Mouse (Mus musculus): ENCODE measurements around the gene Slc35f3. TPM values are rescaled to one million over a fixed set of nuclear protein-coding genes. Genes with fewer than 3 reads are reported as not detected.

The Slc35f3 gene
- polyA plus RNA-seq, 1 experiment = not detected

- Histone ChIP-seq H3K36me3 (replicated peaks; ENCODE audit: low read length) (no peaks in the 10 kb centered on the region), H3K9me3 (no peaks in the 10 kb centered on the region), H3K27me3 (replicated peaks) (peaks cover 9% of the 10 kb centered on the region), H3K4me1 (peaks cover 7% of the 10 kb centered on the region; the same call in 1 of the 2 replicates), H3K4me3 (replicated peaks) (no peak overlapping the region)
- no peak for TF ChIP-seq GATA1 (IDR thresholded peaks at IDR 0.05; ENCODE audit: borderline replicate concordance, low read length)
- no peak for TF ChIP-seq FLI1 (IDR thresholded peaks at IDR 0.05; ENCODE audit: low read length)
Measured at GRCm38 (mm10) chr8:126273066-126273465, 25.3 kb upstream of the Slc35f3 start.

DNA sequence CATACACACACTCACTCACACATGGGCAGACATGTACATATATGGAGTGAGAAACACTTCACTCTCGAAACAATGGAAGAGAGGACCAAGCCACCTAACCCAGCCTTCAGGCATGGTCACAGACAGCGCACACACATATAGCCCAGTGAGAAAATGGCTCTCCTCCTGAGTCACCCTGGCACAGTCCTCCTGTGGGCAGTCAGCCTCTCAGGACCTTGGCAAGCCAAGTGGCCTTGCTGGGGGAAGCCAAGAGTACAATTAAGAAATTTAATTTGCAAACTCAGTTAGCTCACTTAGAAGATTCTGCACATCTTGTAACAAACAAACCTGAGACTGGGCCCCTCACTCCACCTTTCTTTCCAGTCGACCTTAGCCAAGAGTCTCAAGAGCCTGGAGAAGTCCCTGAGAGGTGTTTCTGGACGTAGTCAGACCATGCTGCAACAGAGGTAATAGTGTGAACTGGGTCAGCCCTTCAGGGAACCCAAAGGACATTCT is 23.4 kb upstream of the Slc35f3 start:
- H3K27me3 ChIP-seq (replicated peaks) = peaks cover 10% of the 10 kb centered on the region
- TF ChIP-seq GATA1 (IDR thresholded peaks at IDR 0.05; ENCODE audit: borderline replicate concordance, low read length) (no peak), FLI1 (IDR thresholded peaks at IDR 0.05; ENCODE audit: low read length) (no peak)
- peaks cover 7% of the 10 kb centered on the region; the same call in 1 of the 2 replicates for H3K4me1 ChIP-seq
- no peak overlapping the region for H3K4me3 ChIP-seq (replicated peaks)
- no peaks in the 10 kb centered on the region for H3K36me3 ChIP-seq (replicated peaks; ENCODE audit: low read length)
- H3K9me3 ChIP-seq = no peaks in the 10 kb centered on the region

GRCm38 (mm10) chr8:126275886-126276285 is 22.5 kb upstream of the Slc35f3 start:
- Histone ChIP-seq H3K4me1 (peaks cover 7% of the 10 kb centered on the region; the same call in 1 of the 2 replicates), H3K27me3 (replicated peaks) (peaks cover 12% of the 10 kb centered on the region), H3K4me3 (replicated peaks) (no peak overlapping the region), H3K36me3 (replicated peaks; ENCODE audit: low read length) (no peaks in the 10 kb centered on the region), H3K9me3 (no peaks in the 10 kb centered on the region)
- TF ChIP-seq GATA1 (IDR thresholded peaks at IDR 0.05; ENCODE audit: borderline replicate concordance, low read length) (no peak), FLI1 (IDR thresholded peaks at IDR 0.05; ENCODE audit: low read length) (no peak)

DNA sequence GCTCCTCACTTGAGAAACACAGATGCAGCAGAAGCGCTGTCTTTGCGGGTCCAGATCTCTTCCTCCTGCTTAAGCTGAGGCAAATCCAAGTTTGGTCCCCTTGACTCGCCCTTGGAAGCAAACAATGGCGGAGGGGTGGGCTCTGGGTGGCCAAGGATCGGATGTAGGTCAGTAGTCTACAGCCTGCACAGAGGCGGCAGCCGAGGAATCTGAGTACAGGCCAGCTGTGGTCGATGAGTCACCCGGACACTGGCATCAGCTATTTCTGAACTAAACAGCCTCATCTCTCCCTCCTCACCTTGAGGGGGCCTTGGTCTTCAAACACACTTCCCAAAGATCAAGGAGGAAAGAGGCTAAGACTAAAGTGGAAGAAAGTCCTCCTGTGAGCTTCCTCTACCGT is 6.4 kb upstream of the Slc35f3 start:
- peaks cover 10% of the 10 kb centered on the region for H3K27me3 ChIP-seq (replicated peaks)

GRCm38 (mm10) chr8:126297284-126297845 is 993 bp upstream of the Slc35f3 start:
- Histone ChIP-seq H3K4me3 (replicated peaks) (no peak overlapping the region), H3K4me1 (peaks cover 7% of the 10 kb centered on the region; the same call in 1 of the 2 replicates), H3K9me3 (no peaks in the 10 kb centered on the region), H3K36me3 (replicated peaks; ENCODE audit: low read length) (no peaks in the 10 kb centered on the region), H3K27me3 (replicated peaks) (peaks cover 45% of the 10 kb centered on the region)
- TF ChIP-seq FLI1 (IDR thresholded peaks at IDR 0.05; ENCODE audit: low read length) (no peak), GATA1 (IDR thresholded peaks at IDR 0.05; ENCODE audit: borderline replicate concordance, low read length) (no peak)

More for the DNA sequence above, 6.4 kb upstream of the Slc35f3 start:
- no peaks in the 10 kb centered on the region for H3K4me1 ChIP-seq
- TF ChIP-seq FLI1 (IDR thresholded peaks at IDR 0.05; ENCODE audit: low read length) (no peak), GATA1 (IDR thresholded peaks at IDR 0.05; ENCODE audit: borderline replicate concordance, low read length) (no peak)
- H3K4me3 ChIP-seq (replicated peaks) = no peak overlapping the region
- H3K9me3 ChIP-seq = no peaks in the 10 kb centered on the region
- H3K36me3 ChIP-seq (replicated peaks; ENCODE audit: low read length) = no peaks in the 10 kb centered on the region

DNA sequence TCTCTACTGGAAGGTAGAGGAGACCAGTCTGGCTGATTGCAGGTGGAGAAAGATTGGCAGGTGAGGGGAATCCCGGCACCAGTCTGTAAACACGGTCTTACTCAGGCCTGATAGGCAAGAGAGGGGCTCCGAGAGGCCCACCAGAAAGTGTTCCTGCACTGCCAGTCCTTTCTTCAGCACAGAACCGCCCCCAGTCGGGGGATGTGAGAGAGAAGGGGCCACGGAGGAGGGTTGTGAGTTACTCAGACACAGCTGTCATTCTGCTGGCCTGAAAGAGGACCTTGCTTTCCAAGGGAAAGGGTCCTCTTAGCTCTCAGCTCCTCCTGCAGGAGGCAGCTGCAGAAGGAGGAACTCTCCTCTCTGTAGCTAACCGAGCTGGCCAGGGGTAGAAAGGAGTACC is 975 bp downstream of the Slc35f3 start:
- Histone ChIP-seq H3K36me3 (replicated peaks; ENCODE audit: low read length) (no peaks in the 10 kb centered on the region), H3K4me1 (peaks cover 11% of the 10 kb centered on the region; the same call in 1 of the 2 replicates), H3K9me3 (no peaks in the 10 kb centered on the region), H3K4me3 (replicated peaks) (no peak overlapping the region), H3K27me3 (replicated peaks) (peaks cover 47% of the 10 kb centered on the region)
- no peak for TF ChIP-seq FLI1 (IDR thresholded peaks at IDR 0.05; ENCODE audit: low read length)
- TF ChIP-seq GATA1 (IDR thresholded peaks at IDR 0.05; ENCODE audit: borderline replicate concordance, low read length) = no peak

GRCm38 (mm10) chr8:126300350-126300749 is 2.0 kb downstream of the Slc35f3 start:
- no peak overlapping the region for H3K4me3 ChIP-seq (replicated peaks)
- no peaks in the 10 kb centered on the region for H3K9me3 ChIP-seq
- peaks cover 47% of the 10 kb centered on the region for H3K27me3 ChIP-seq (replicated peaks)
- peaks cover 11% of the 10 kb centered on the region; the same call in 1 of the 2 replicates for H3K4me1 ChIP-seq
- TF ChIP-seq GATA1 (IDR thresholded peaks at IDR 0.05; ENCODE audit: borderline replicate concordance, low read length) (no peak), FLI1 (IDR thresholded peaks at IDR 0.05; ENCODE audit: low read length) (no peak)
- H3K36me3 ChIP-seq (replicated peaks; ENCODE audit: low read length) = no peaks in the 10 kb centered on the region

DNA sequence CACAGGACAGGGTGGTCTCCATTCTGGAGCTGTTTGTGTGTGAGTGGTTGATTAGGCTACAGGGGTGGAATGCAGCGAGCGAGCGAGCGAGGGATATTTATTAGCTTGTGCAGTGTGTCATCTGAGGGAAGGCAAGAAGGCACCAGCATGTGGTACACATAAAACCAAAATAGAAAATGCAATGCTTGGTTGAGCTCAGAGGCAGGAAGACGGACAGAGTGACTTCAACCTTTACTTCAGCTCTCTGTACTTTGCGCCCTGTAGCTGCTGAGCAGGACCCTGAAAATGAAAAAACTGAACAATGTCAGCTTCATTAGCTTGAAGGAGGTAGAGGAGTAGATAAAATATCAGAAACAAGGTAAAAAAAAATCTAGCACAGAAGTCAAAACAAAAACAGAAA is 3.2 kb downstream of the Slc35f3 start:
- Histone ChIP-seq H3K9me3 (no peaks in the 10 kb centered on the region), H3K36me3 (replicated peaks; ENCODE audit: low read length) (no peaks in the 10 kb centered on the region), H3K4me3 (replicated peaks) (no peak overlapping the region), H3K27me3 (replicated peaks) (peaks cover 47% of the 10 kb centered on the region), H3K4me1 (peaks cover 11% of the 10 kb centered on the region; the same call in 1 of the 2 replicates)
- TF ChIP-seq GATA1 (IDR thresholded peaks at IDR 0.05; ENCODE audit: borderline replicate concordance, low read length) (no peak), FLI1 (IDR thresholded peaks at IDR 0.05; ENCODE audit: low read length) (no peak)

- Histone ChIP-seq H3K9me3 (peaks cover 16% of the 10 kb centered on the region), H3K27me3 (replicated peaks) (peaks cover 4% of the 10 kb centered on the region), H3K4me1 (peaks cover 4% of the 10 kb centered on the region; the same call in 1 of the 2 replicates), H3K36me3 (replicated peaks; ENCODE audit: low read length) (no peaks in the 10 kb centered on the region), H3K4me3 (replicated peaks) (no peak overlapping the region)
- TF ChIP-seq FLI1 (IDR thresholded peaks at IDR 0.05; ENCODE audit: low read length) = no peak
- no peak for TF ChIP-seq GATA1 (IDR thresholded peaks at IDR 0.05; ENCODE audit: borderline replicate concordance, low read length)
Measured at GRCm38 (mm10) chr8:126307164-126307563, 8.8 kb downstream of the Slc35f3 start.

- Histone ChIP-seq H3K4me1 (no peaks in the 10 kb centered on the region), H3K36me3 (replicated peaks; ENCODE audit: low read length) (no peaks in the 10 kb centered on the region), H3K27me3 (replicated peaks) (no peaks in the 10 kb centered on the region), H3K4me3 (replicated peaks) (no peak overlapping the region), H3K9me3 (peaks cover 16% of the 10 kb centered on the region)
- TF ChIP-seq GATA1 (IDR thresholded peaks at IDR 0.05; ENCODE audit: borderline replicate concordance, low read length) = no peak
- TF ChIP-seq FLI1 (IDR thresholded peaks at IDR 0.05; ENCODE audit: low read length) = no peak
Measured at GRCm38 (mm10) chr8:126309015-126309414, 10.7 kb downstream of the Slc35f3 start.

Measured in megakaryocyte, embryonic 14.5 days (primary cell).